ENCODE assay signal across 16 mouse cellular contexts in the genomic region with DNA sequence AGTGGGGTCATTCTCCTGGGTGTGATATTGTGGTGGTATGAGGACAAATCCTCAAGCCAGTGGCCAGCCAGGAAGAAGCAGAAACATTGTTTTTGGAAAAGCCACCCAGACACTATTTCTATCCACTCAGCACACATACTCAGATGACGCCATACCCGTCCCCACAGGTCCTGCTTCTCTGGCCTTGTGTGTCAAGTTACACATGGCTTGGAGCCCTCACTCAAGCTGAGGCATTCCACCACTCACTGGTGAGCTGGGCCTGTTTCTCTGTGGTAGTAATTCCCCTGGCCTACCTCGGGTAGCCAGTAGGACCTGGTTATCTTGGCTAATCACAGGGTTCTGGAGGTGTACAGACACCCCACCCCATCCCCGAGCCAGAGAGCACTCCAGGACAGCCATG. TPM values are rescaled to one million over a fixed set of nuclear protein-coding genes. Genes with fewer than 3 reads are reported as not detected.
DNase-seq lines count a peak whose midpoint lies in the region; ATAC-seq and TF ChIP-seq lines count a peak whose summit lies in the region.
"Had no signal": no experiment of that assay in that cellular context is flagged by ENCODE, and none has a peak within 500 bp of the region (broad histone marks: within the 10 kb centered on the region; RNA-seq: fewer than 3 reads in every experiment).

No protein-coding gene starts in this region.

- no peak for DNase-seq in layer of hippocampus, adult 2 months (ENCODE audit: low spot score in 2 of 2)
- no peak for DNase-seq in layer of hippocampus, adult 9-10 months (ENCODE audit: low spot score)
- DNase-seq in embryonic facial prominence, embryonic 10.5 days (ENCODE audit: low spot score), result no peak
- DNase-seq in embryonic facial prominence, embryonic 14.5 days (ENCODE audit: low spot score), result peak; percentile 55
- peak; percentile 44 for DNase-seq in limb, embryonic 14.5 days (ENCODE audit: low spot score)
- DNase-seq in cerebellum, adult 11 months, result no peak
- DNase-seq: adrenal gland, adult 8-10 months; cerebellum, adult 9-11 months; kidney, postnatal 10 days; liver, postnatal 0 days; thymus, adult 18-20 months had no signal

- peak overlapping the region; percentile 46 for H3K27ac ChIP-seq in layer of hippocampus, adult 2 months
- H3K27ac ChIP-seq in embryonic facial prominence, embryonic 10.5 days (replicated peaks), result peak overlapping the region; percentile 66
- H3K27ac ChIP-seq in embryonic facial prominence, embryonic 14.5 days (replicated peaks; ENCODE audit: low read depth, low read length), result no peak overlapping the region
- H3K27ac ChIP-seq in limb, embryonic 14.5 days (replicated peaks; ENCODE audit: low read depth, low read length), result peak overlapping the region; percentile 38
- no peak overlapping the region for H3K27ac ChIP-seq in intestine, postnatal 0 days (ENCODE audit: low read depth, low read length)
- H3K27ac ChIP-seq: midbrain, embryonic 15.5 days had no signal

- no peak for TF ChIP-seq CTCF in layer of hippocampus, adult 2 months (conservative IDR thresholded peaks at IDR 0.05)
- TF ChIP-seq CTCF in intestine, postnatal 0 days (IDR thresholded peaks at IDR 0.05; ENCODE audit: low read depth), result no peak

- 58% methylated on average over 4 of the region's 4 CpGs for whole genome bisulfite sequencing in embryonic facial prominence, embryonic 10.5 days
- 43% methylated on average over 4 of the region's 4 CpGs for WGBS in embryonic facial prominence, embryonic 14.5 days
- 37% methylated on average over 4 of the region's 4 CpGs for WGBS in limb, embryonic 14.5 days
- 67% methylated on average over 4 of the region's 4 CpGs for WGBS in intestine, postnatal 0 days

- H3K9ac ChIP-seq in embryonic facial prominence, embryonic 14.5 days (ENCODE audit: low read depth, low read length), result no peak overlapping the region
- H3K9ac ChIP-seq in limb, embryonic 14.5 days (ENCODE audit: low read depth, low read length, severe bottlenecking), result no peak overlapping the region
- no peak overlapping the region for H3K9ac ChIP-seq in intestine, postnatal 0 days (ENCODE audit: low read depth, low read length)
- H3K9ac ChIP-seq: intestine, embryonic 15.5 days; liver, postnatal 0 days; midbrain, embryonic 15.5 days had no signal

- peaks cover 27% of the 10 kb centered on the region for H3K36me3 ChIP-seq in embryonic facial prominence, embryonic 10.5 days (replicated peaks)
- H3K36me3 ChIP-seq in embryonic facial prominence, embryonic 14.5 days (ENCODE audit: control insufficient read depth, insufficient read depth, low read length), result peaks cover 14% of the 10 kb centered on the region
- H3K36me3 ChIP-seq in limb, embryonic 14.5 days (ENCODE audit: control insufficient read depth, insufficient read depth, low read length), result peaks cover 36% of the 10 kb centered on the region
- H3K36me3 ChIP-seq in intestine, postnatal 0 days (ENCODE audit: control insufficient read depth, insufficient read depth), result peaks cover 32% of the 10 kb centered on the region; the same call in 1 of the 2 replicates
- H3K36me3 ChIP-seq: midbrain, embryonic 15.5 days had no signal

- ATAC-seq in embryonic facial prominence, embryonic 14.5 days (ENCODE audit: low read depth), result no peak
- no peak; the same call in 1 of the 2 replicates for ATAC-seq in limb, embryonic 14.5 days (ENCODE audit: low FRiP score, low read depth)
- no peak for ATAC-seq in intestine, postnatal 0 days
- ATAC-seq: CD4-positive, CD25-positive, alpha-beta regulatory T cell, adult 4 months; liver, postnatal 0 days; midbrain, embryonic 15.5 days had no signal

- no peaks in the 10 kb centered on the region for H3K27me3 ChIP-seq in embryonic facial prominence, embryonic 10.5 days (replicated peaks; ENCODE audit: low read depth, poor library complexity, severe bottlenecking)
- no peaks in the 10 kb centered on the region for H3K27me3 ChIP-seq in embryonic facial prominence, embryonic 14.5 days (replicated peaks; ENCODE audit: control insufficient read depth, insufficient read depth, low read length)
- H3K27me3 ChIP-seq in limb, embryonic 14.5 days (ENCODE audit: control insufficient read depth, insufficient read depth, low read length), result no peaks in the 10 kb centered on the region
- no peaks in the 10 kb centered on the region for H3K27me3 ChIP-seq in intestine, postnatal 0 days (replicated peaks; ENCODE audit: control insufficient read depth, insufficient read depth, low read length)
- H3K27me3 ChIP-seq: intestine, embryonic 15.5 days; midbrain, embryonic 15.5 days had no signal

- H3K4me3 ChIP-seq in layer of hippocampus, adult 2 months, result no peak overlapping the region
- H3K4me3 ChIP-seq in embryonic facial prominence, embryonic 10.5 days, result no peak overlapping the region
- H3K4me3 ChIP-seq in embryonic facial prominence, embryonic 14.5 days (ENCODE audit: low read depth, low read length), result no peak overlapping the region
- H3K4me3 ChIP-seq in limb, embryonic 14.5 days (replicated peaks; ENCODE audit: low read length), result no peak overlapping the region
- H3K4me3 ChIP-seq in intestine, postnatal 0 days (ENCODE audit: low read depth, low read length), result no peak overlapping the region
- H3K4me3 ChIP-seq: heart, embryonic 10.5 days; intestine, embryonic 15.5 days; midbrain, embryonic 15.5 days had no signal

- H3K4me2 ChIP-seq in embryonic facial prominence, embryonic 14.5 days (ENCODE audit: low read depth, low read length), result no peak overlapping the region
- H3K4me2 ChIP-seq in limb, embryonic 14.5 days (replicated peaks; ENCODE audit: low read depth, low read length, severe bottlenecking), result no peak overlapping the region
- H3K4me2 ChIP-seq in intestine, postnatal 0 days (replicated peaks; ENCODE audit: low read depth), result no peak overlapping the region
- H3K4me2 ChIP-seq: intestine, embryonic 15.5 days; midbrain, embryonic 15.5 days had no signal

- peaks cover 31% of the 10 kb centered on the region for H3K4me1 ChIP-seq in embryonic facial prominence, embryonic 10.5 days
- H3K4me1 ChIP-seq in embryonic facial prominence, embryonic 14.5 days (ENCODE audit: control insufficient read depth, insufficient read depth, low read length), result no peaks in the 10 kb centered on the region
- H3K4me1 ChIP-seq in limb, embryonic 14.5 days (ENCODE audit: control insufficient read depth, insufficient read depth, low read length), result peaks cover 14% of the 10 kb centered on the region; the same call in 1 of the 2 replicates
- H3K4me1 ChIP-seq in intestine, postnatal 0 days (replicated peaks; ENCODE audit: control insufficient read depth, insufficient read depth, low read length), result no peaks in the 10 kb centered on the region

- no peaks in the 10 kb centered on the region for H3K9me3 ChIP-seq in embryonic facial prominence, embryonic 10.5 days
- 0 out of 2 replicates have a peak, but pooled peaks cover 4% of the 10 kb centered on the region for H3K9me3 ChIP-seq in embryonic facial prominence, embryonic 14.5 days (ENCODE audit: control insufficient read depth, low read length)
- no peaks in the 10 kb centered on the region for H3K9me3 ChIP-seq in limb, embryonic 14.5 days (ENCODE audit: control insufficient read depth, low read length)
- H3K9me3 ChIP-seq in intestine, postnatal 0 days (ENCODE audit: control insufficient read depth), result no peaks in the 10 kb centered on the region
- H3K9me3 ChIP-seq: heart, embryonic 10.5 days; intestine, embryonic 15.5 days; midbrain, embryonic 15.5 days had no signal

- TF ChIP-seq POLR2A in limb, embryonic 14.5 days (IDR thresholded peaks at IDR 0.05; ENCODE audit: borderline replicate concordance, extremely low read depth, insufficient read depth, insufficient read length), result no peak

RNA-seq across cellular contexts. Expression of a gene that starts 19.6 kb away (rescaled TPM):
- 10 to 100 TPM; 30.3 to 34.9 TPM for total RNA-seq in layer of hippocampus, adult 2 months (2021)
- 28.4 and 30.9 TPM in 2 replicates for polyA plus RNA-seq in embryonic facial prominence, embryonic 10.5 days (2016; fragmentation: Nextera tagmentation; extraction: Ambion mirVana)
- 26.1 and 30.6 TPM in 2 replicates for polyA plus RNA-seq in embryonic facial prominence, embryonic 14.5 days (2014; fragmentation: Nextera tagmentation; extraction: Ambion mirVana)
- polyA plus RNA-seq in limb, embryonic 14.5 days (2012; rRNA removed), result 28.3 and 32.4 TPM in 2 replicates
- polyA plus RNA-seq in limb, embryonic 14.5 days (2014; fragmentation: Nextera tagmentation; extraction: Ambion mirVana), result 30.8 and 36.1 TPM in 2 replicates
- polyA plus RNA-seq in intestine, postnatal 0 days (2015; fragmentation: Nextera tagmentation; extraction: Ambion mirVana), result 10.3 and 11.0 TPM in 2 replicates

RNA-seq across cellular contexts. Expression of a gene that starts 34.6 kb away (rescaled TPM):
- total RNA-seq in layer of hippocampus, adult 2 months (2021), result 100 to 1,000 TPM; 345 to 350 TPM
- polyA plus RNA-seq in embryonic facial prominence, embryonic 10.5 days (2016; fragmentation: Nextera tagmentation; extraction: Ambion mirVana), result 539 and 546 TPM in 2 replicates
- 800 and 852 TPM in 2 replicates for polyA plus RNA-seq in embryonic facial prominence, embryonic 14.5 days (2014; fragmentation: Nextera tagmentation; extraction: Ambion mirVana)
- 3,249 and 4,469 TPM in 2 replicates for polyA plus RNA-seq in limb, embryonic 14.5 days (2012; rRNA removed)
- 810 and 905 TPM in 2 replicates for polyA plus RNA-seq in limb, embryonic 14.5 days (2014; fragmentation: Nextera tagmentation; extraction: Ambion mirVana)
- polyA plus RNA-seq in intestine, postnatal 0 days (2015; fragmentation: Nextera tagmentation; extraction: Ambion mirVana), result 383 and 417 TPM in 2 replicates

RNA-seq across cellular contexts. Expression of a gene that starts 56.9 kb away (rescaled TPM):
- total RNA-seq in layer of hippocampus, adult 2 months (2021), result 1 to 10 TPM; 3.0 to 3.2 TPM
- polyA plus RNA-seq in embryonic facial prominence, embryonic 10.5 days (2016; fragmentation: Nextera tagmentation; extraction: Ambion mirVana), result 8.4 and 9.2 TPM in 2 replicates
- 11.3 and 12.0 TPM in 2 replicates for polyA plus RNA-seq in embryonic facial prominence, embryonic 14.5 days (2014; fragmentation: Nextera tagmentation; extraction: Ambion mirVana)
- 85.6 and 102 TPM in 2 replicates for polyA plus RNA-seq in limb, embryonic 14.5 days (2012; rRNA removed)
- polyA plus RNA-seq in limb, embryonic 14.5 days (2014; fragmentation: Nextera tagmentation; extraction: Ambion mirVana), result 17.4 and 17.9 TPM in 2 replicates
- polyA plus RNA-seq in intestine, postnatal 0 days (2015; fragmentation: Nextera tagmentation; extraction: Ambion mirVana), result 5.8 and 6.2 TPM in 2 replicates
- polyA plus RNA-seq: CD4-positive, CD25-positive, alpha-beta regulatory T cell, adult 4 months had no signal

Comparison
In these comparisons a context has a peak if more than half of its experiments do, and no peak if none do; other contexts are left out.
1. DNase-seq: peak in embryonic facial prominence, embryonic 14.5 days (single experiment) and limb, embryonic 14.5 days (single experiment); none in layer of hippocampus, adult 2 months (0 of 2), layer of hippocampus, adult 9-10 months (single experiment), embryonic facial prominence, embryonic 10.5 days (single experiment) and cerebellum, adult 11 months (single experiment).
2. H3K27ac ChIP-seq: peak in layer of hippocampus, adult 2 months (single experiment), embryonic facial prominence, embryonic 10.5 days (single experiment) and limb, embryonic 14.5 days (single experiment); none in embryonic facial prominence, embryonic 14.5 days (single experiment) and intestine, postnatal 0 days (single experiment).